Mouse (Mus musculus): ENCODE data around the gene Ccdc148. TPM values are rescaled to one million over a fixed set of nuclear protein-coding genes. Genes with fewer than 3 reads are reported as not detected.

Gene Ccdc148
- polyA plus RNA-seq, 1 experiment from 2014 or later: 1.1 TPM

Other genes starting within 250 kb of the Ccdc148 start
- gene Pkp4, start 167 bp upstream of the Ccdc148 start, polyA plus RNA-seq (2015; fragmentation: Nextera tagmentation; extraction: Ambion mirVana): 17.3 and 19.1 TPM in 2 replicates